Mouse (Mus musculus) gastrocnemius, postnatal 36 days (tissue): ENCODE data around the gene Dst. TPM values are rescaled to one million over a fixed set of nuclear protein-coding genes. Genes with fewer than 3 reads are reported as not detected.

Experiments
- DNase-seq, 2 experiments: peaks; one replicate each; pipeline ENCODE4 v3.0.0; 2022
- intact Hi-C: fragments of 180-260 bp; cut with DNase I; formaldehyde crosslinking; loops from one replicate; pipeline ENCODE4 v1.15.1; 2025
- total RNA-seq, 2 experiments: library from RNA; stranded (reverse); gene quantifications; 2 replicates each; pipeline ENCODE4 v1.2.3; 2021

Dst gene
- total RNA-seq, 2 experiments from 2014 or later, result 215 to 242 TPM

GRCm38 (mm10) chr1:34150416-34151093, 242.5 kb downstream of the Dst start:
- DNase-seq, result no peak
- intact Hi-C loops, result no loop called here

- no peak for DNase-seq
- intact Hi-C loops, result no loop called here
Observed at GRCm38 (mm10) chr1:34152683-34153082, 244.7 kb downstream of the Dst start.

- intact Hi-C loops, result no loop called here
Observed at GRCm38 (mm10) chr1:34156058-34156457, 248.0 kb downstream of the Dst start.

GRCm38 (mm10) chr1:34157702-34158101, 249.7 kb downstream of the Dst start:
- no peak for DNase-seq
- intact Hi-C loops, result no loop called here

More at GRCm38 (mm10) chr1:34156058-34156457, 248.0 kb downstream of the Dst start:
- DNase-seq, result no peak

DNA sequence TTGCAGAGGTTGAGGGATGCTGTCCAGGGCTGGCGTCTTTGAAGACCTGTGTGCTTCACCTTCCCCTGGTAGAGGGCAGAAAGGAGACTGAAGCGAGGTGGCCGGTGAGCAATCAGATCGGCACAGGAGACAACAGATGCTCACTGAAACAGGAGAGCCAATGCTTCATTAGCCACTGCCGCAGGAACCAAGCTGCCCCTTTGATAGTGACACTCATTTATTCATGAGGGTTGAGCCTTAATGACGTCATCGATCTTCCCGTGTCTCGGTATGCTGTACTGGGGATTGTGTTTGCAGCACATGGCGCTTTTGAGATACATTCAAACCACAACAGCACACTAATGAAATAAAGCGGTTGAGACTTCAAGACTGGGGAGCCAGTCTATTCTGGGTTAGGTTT, 250.8 kb downstream of the Dst start:
- intact Hi-C loops, result no loop called here
- no peak for DNase-seq

DNA sequence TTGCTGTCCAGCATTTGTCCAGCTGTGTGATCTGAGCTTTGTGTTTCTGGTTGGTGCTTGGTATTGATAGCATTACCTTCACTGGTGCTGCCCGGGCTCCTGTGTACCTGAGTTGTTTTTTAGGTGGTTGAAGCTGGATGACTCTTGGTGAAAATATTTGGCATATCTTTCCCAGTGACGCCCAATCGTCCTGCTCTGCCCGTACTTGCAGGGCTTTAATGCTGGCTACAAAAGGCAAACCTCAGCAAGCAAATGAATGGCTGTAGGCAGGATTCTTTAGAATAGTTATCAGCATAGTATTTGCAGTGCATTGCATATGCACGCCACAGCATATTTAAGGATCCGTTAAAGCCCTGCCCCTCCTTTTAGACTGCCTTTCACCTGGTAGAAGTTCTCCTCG, 251.9 kb downstream of the Dst start:
- intact Hi-C loops, result no loop called here
- no peak for DNase-seq

GRCm38 (mm10) chr1:34164616-34165295, 256.7 kb downstream of the Dst start:
- DNase-seq, result peak; percentile 77 to 83
- intact Hi-C loops, result loop anchor here (1.0 to 5.0 kb wide), 2 partner anchors 47 to 102 kb away; no protein-coding TSS in a partner anchor

DNA sequence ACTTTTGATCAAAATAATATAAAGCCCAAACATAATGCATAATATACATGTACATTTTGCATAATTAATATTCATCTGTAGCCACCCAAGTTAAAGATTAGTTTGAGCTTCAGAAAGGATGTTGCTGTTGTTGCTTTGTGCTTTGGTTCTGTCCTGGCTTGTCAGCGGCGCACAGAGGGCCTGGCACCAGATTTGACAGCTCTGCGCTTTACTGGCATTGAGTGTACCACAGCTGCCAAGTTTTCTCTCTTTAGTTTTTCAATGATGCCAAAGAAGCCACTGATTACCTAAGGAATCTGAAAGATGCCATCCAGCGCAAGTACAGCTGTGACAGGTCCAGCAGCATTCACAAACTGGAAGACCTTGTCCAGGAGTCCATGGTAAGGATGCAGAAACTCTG, 257.9 kb downstream of the Dst start:
- intact Hi-C loops, result loop anchor here (5.0 kb wide), 1 partner anchor 104 kb away; no protein-coding TSS in a partner anchor

GRCm38 (mm10) chr1:34167151-34168057, 259.4 kb downstream of the Dst start:
- DNase-seq, result peak; percentile 35 to 37
- intact Hi-C loops, result loop anchor here (2.0 to 5.0 kb wide), 2 partner anchors 105 to 167 kb away; no protein-coding TSS in a partner anchor

More for the DNA sequence above, 257.9 kb downstream of the Dst start:
- DNase-seq, result no peak

GRCm38 (mm10) chr1:34169086-34169485, 261.1 kb downstream of the Dst start:
- intact Hi-C loops, result loop anchor here (2.0 to 5.0 kb wide), 2 partner anchors 107 to 168 kb away; no protein-coding TSS in a partner anchor
- no peak for DNase-seq

DNA sequence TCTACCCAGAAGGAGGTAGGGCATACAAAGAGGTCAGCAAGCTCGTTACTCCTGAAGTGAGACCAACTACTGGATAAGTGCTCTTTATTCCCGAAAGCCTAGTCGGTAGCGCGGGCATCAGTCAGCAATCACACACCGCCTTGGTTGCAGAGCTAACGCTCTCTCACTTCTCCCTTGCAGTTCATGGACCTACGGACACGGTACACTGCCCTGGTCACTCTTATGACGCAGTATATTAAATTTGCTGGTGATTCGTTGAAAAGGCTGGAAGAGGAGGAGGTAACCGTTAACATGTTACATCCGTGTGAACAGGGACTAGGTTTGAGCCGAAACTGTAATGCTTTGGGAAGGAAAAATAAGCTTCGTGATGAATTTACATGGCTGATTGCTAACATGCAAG, 266.5 kb downstream of the Dst start:
- no peak for DNase-seq
- intact Hi-C loops, result no loop called here

- intact Hi-C loops, result no loop called here
- DNase-seq, result no peak
Observed at GRCm38 (mm10) chr1:34174961-34175360, 266.9 kb downstream of the Dst start.

DNA sequence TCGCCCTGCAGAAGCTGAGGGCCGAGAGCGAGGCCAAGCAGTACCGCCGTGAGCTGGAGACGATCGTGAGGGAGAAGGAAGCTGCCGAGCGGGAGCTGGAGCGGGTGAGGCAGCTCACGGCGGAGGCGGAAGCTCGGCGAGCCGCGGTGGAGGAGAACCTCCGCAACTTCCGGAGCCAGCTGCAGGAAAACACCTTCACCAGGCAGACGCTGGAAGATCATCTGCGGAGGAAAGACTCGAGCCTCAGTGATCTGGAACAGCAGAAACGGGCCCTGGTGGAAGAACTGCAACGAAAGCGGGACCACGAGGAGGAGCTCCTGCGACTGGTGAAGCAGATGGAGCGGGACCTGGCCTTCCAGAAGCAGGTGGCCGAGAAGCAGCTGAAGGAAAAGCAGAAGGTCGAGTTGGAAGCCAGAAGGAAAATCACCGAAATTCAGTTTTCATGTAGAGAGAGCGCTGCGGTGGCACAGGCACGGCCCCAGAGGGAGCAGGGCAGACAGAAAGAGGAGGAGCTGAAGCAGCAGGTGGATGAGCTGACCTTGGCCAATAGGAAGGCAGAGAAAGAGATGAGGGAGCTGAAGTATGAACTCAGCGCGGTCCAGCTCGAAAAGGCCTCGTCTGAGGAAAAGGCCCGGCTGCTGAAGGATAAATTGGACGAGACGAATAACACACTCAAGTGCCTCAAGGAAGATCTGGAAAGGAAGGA, 270.1 kb downstream of the Dst start:
- DNase-seq, result no peak
- intact Hi-C loops, result no loop called here

GRCm38 (mm10) chr1:34179756-34180155, 271.7 kb downstream of the Dst start:
- DNase-seq, result no peak
- intact Hi-C loops, result no loop called here

GRCm38 (mm10) chr1:34182406-34183249, 274.6 kb downstream of the Dst start:
- intact Hi-C loops, result no loop called here
- DNase-seq, result no peak

DNA sequence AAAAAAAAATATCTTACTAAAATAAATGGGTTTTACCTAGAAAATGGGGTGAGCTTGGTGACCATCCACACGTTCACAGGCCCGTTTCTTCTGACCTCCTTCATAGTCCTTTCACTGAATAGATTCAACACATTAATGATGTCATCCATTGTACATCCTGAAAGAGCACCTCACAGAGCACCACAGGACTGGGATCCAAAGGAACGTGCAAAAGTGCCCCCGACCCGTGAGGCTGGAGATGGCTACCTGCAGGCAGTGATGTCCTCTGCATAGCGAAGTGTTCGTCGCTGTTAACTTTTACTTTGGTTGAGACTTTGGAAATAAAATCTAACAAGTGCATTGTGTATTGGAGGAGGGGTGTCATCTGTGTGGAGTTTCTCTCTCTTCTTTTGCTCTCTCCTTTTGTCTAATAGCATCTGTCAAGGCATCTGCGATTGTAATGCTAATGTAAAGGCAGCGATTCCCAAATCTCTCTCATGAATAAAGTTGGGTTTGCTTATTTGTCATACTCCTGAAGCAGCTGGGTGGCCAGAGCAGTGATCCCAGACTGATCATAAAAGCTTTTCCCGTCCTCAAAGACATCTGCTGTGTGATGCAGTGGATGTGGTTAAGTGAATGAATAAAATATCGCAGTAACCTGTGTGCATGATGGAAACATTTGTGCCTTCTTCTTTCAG, 275.4 kb downstream of the Dst start:
- intact Hi-C loops, result no loop called here
- no peak for DNase-seq

DNA sequence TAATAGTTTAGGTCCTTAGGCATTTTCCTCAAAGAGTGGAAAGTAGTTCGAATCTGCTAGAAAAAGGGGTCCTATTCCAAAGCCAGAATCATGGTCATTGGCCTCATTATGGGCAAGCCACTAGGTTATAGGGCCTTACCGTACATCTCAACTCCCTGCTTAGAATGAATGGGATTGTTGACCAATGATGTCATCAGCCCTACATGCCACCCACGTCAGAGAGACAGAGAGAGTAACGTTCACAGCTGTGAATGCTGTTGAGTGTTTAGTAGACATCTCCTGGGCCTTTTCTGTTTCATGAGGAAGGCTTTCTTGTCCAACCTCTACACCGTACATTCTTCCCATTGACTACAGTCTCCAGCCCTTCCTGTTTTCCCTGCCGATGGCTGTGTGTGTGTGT, 276.2 kb downstream of the Dst start:
- no peak for DNase-seq
- intact Hi-C loops, result no loop called here

DNA sequence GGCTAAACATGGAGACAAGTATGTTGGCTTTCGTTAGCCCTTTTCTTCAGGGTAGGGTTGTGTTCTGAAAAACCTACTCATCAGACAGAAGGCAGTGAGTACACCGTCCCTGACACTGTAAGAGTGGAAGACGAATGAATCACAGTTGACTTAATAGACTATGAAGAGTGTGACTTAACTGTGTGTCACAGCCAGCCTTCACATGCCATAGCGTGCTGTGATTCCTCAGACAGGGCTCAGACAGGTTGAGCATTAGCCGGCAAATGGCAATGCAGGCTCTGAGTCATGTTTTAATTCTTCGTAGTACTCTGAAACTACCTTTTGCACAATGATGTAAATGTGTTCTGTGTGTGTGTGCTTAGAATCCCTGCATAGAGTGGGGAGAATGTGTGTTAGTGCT, 278.0 kb downstream of the Dst start:
- intact Hi-C loops, result no loop called here
- DNase-seq, result no peak

GRCm38 (mm10) chr1:34187501-34187900, 279.5 kb downstream of the Dst start:
- intact Hi-C loops, result no loop called here
- DNase-seq, result no peak
